In the genomic region with DNA sequence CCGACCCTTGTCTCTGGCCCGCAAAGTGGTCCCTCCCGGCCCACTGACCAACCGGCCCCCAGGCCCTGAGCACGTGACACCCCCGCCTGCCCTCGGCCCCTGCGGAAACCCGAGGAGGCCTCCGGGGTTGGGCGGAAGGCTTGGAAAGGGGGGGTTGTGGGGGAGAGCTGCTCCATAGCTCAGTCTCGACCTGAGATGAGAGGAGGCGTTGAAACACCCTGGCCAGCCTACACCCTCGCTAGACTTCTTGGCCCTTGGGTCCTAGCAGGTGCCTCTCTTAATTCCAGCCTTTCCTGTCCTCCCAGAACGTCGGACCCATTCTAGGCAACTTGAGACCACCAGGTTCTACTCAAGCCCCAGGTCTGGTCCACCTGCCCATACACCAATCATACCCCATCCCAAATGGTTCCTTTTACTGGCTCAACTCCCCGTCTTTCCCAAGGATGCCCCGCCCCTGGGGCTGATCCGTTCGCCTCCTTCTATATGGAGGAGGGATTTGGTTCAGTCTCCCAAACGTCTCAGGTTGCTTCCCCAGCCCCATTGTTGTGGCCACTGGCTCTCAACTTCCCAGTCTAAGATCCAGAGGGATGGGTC, we compare ENCODE assay signal across 8 mouse cellular contexts. TPM values are rescaled to one million over a fixed set of nuclear protein-coding genes. Genes with fewer than 3 reads are reported as not detected.
DNase-seq lines count a peak whose midpoint lies in the region; ATAC-seq and TF ChIP-seq lines count a peak whose summit lies in the region.

A gene (minus strand): TSS at position 45 of the 594 bp plus-strand sequence.

- H3K4me2 ChIP-seq in lung, postnatal 0 days (replicated peaks; ENCODE audit: low read depth, low read length) = peak within 1 kb of the TSS; percentile 90
- peak within 1 kb of the TSS; percentile 61 for H3K4me2 ChIP-seq in stomach, embryonic 16.5 days (ENCODE audit: low read depth, low read length)

- peaks cover 2% of the 10 kb centered on the region for H3K79me3 ChIP-seq in C2C12 (ENCODE audit: low read depth)

- TF ChIP-seq CTCF in C2C12 (IDR thresholded peaks at IDR 0.05; ENCODE audit: control insufficient read depth, insufficient read depth, insufficient read length) = no peak
- TF ChIP-seq CTCF in lung, postnatal 0 days (IDR thresholded peaks at IDR 0.05) = no peak

- H3K27me3 ChIP-seq in C2C12 (ENCODE audit: control insufficient read depth, insufficient read depth, insufficient read length) = no peaks in the 10 kb centered on the region
- peaks cover 15% of the 10 kb centered on the region; the same call in 1 of the 2 replicates for H3K27me3 ChIP-seq in lung, postnatal 0 days (replicated peaks; ENCODE audit: insufficient read depth, low read length)
- H3K27me3 ChIP-seq in stomach, embryonic 16.5 days (ENCODE audit: control insufficient read depth, insufficient read depth, low read length) = peaks cover 27% of the 10 kb centered on the region

- DNase-seq in ZHBTc4 (ENCODE audit: low read depth, low spot score) = peak; percentile 76
- DNase-seq in embryo, embryonic 9.5 days (ENCODE audit: extremely low spot score) = peak; percentile 80
- DNase-seq in heart, adult 9 months (ENCODE audit: low spot score in 2 of 2) = peak; percentile 85 to 89
- peak; percentile 64 for DNase-seq in kidney, adult 9 months
- DNase-seq in lung, postnatal 0 days (ENCODE audit: low spot score) = peak; percentile 62
- no peak for DNase-seq in spleen, postnatal 36 days (ENCODE audit: low spot score in 2 of 2)

- H3K79me2 ChIP-seq in C2C12 (ENCODE audit: control insufficient read depth, insufficient read depth) = peaks cover 7% of the 10 kb centered on the region

- peak; percentile 81 for ATAC-seq in lung, postnatal 0 days
- peak; percentile 61; the same call in 1 of the 2 replicates for ATAC-seq in stomach, embryonic 16.5 days (ENCODE audit: insufficient read depth, low FRiP score)

- 2% methylated on average over 21 of the region's 21 CpGs for WGBS in lung, postnatal 0 days
- 2% methylated on average over 21 of the region's 21 CpGs for WGBS in stomach, embryonic 16.5 days

- peak within 1 kb of the TSS; percentile 56 for H3ac ChIP-seq in C2C12 (ENCODE audit: control insufficient read depth, insufficient read length, low read depth)

- H3K27ac ChIP-seq in lung, postnatal 0 days (ENCODE audit: low read length) = peak within 1 kb of the TSS; percentile 51; the same call in 1 of the 2 replicates
- H3K27ac ChIP-seq in stomach, embryonic 16.5 days (ENCODE audit: low read length) = no peak within 1 kb of the TSS

- no peak for TF ChIP-seq EP300 in lung, postnatal 0 days (IDR thresholded peaks at IDR 0.05)

- H3K36me3 ChIP-seq in C2C12 (ENCODE audit: control insufficient read depth, insufficient read depth) = peaks cover 11% of the 10 kb centered on the region
- no peaks in the 10 kb centered on the region for H3K36me3 ChIP-seq in lung, postnatal 0 days (ENCODE audit: insufficient read depth, low read length)
- no peaks in the 10 kb centered on the region for H3K36me3 ChIP-seq in stomach, embryonic 16.5 days (ENCODE audit: control insufficient read depth, insufficient read depth, low read length)

- peak within 1 kb of the TSS; percentile 34 for H3K9ac ChIP-seq in lung, postnatal 0 days (replicated peaks; ENCODE audit: low read depth)
- H3K9ac ChIP-seq in stomach, embryonic 16.5 days (ENCODE audit: low read length) = peak within 1 kb of the TSS; percentile 59

- no peaks in the 10 kb centered on the region for H3K9me3 ChIP-seq in lung, postnatal 0 days (ENCODE audit: low read length)
- no peaks in the 10 kb centered on the region for H3K9me3 ChIP-seq in stomach, embryonic 16.5 days (replicated peaks; ENCODE audit: control insufficient read depth, low read length)

- H3K4me3 ChIP-seq in C2C12 (ENCODE audit: insufficient read depth, poor library complexity, severe bottlenecking) = peak within 1 kb of the TSS; percentile 55
- peak within 1 kb of the TSS; percentile 53 for H3K4me3 ChIP-seq in lung, postnatal 0 days (ENCODE audit: low read depth, low read length)
- peak within 1 kb of the TSS; percentile 42 for H3K4me3 ChIP-seq in stomach, embryonic 16.5 days (replicated peaks; ENCODE audit: low read length)

- H3K4me1 ChIP-seq in lung, postnatal 0 days (ENCODE audit: insufficient read depth, low read depth, low read length) = peaks cover 7% of the 10 kb centered on the region; the same call in 1 of the 2 replicates
- peaks cover 5% of the 10 kb centered on the region for H3K4me1 ChIP-seq in stomach, embryonic 16.5 days (ENCODE audit: control insufficient read depth, insufficient read depth, low read length)

TF ChIP-seq in C2C12, 6 proteins besides CTCF, POLR2A, EP300 and RAD21:
- TF ChIP-seq USF1 (IDR thresholded peaks at IDR 0.05; ENCODE audit: low read depth) (peak; percentile 93), CEBPB (IDR thresholded peaks at IDR 0.05; ENCODE audit: low read depth) (no peak)

RNA-seq across cellular contexts. Expression of the gene that starts here (rescaled TPM):
- 30.5 TPM for polyA plus RNA-seq in C2C12 (2012; fragmentation: generic; extraction: Trizol)
- polyA plus RNA-seq in lung, postnatal 0 days (2015; fragmentation: Nextera tagmentation; extraction: Ambion mirVana) = 13.0 and 14.4 TPM in 2 replicates
- 3.6 and 6.0 TPM in 2 replicates for polyA plus RNA-seq in stomach, embryonic 16.5 days (2015; fragmentation: Nextera tagmentation; extraction: Ambion mirVana)

Comparison
In these comparisons a context has a peak if more than half of its experiments do, and no peak if none do; other contexts are left out.
1. DNase-seq: peak in ZHBTc4 (single experiment), embryo, embryonic 9.5 days (single experiment), heart, adult 9 months (2 of 2), kidney, adult 9 months (single experiment) and lung, postnatal 0 days (single experiment); none in spleen, postnatal 36 days (0 of 2).
2. Peak in every context shown above with its lines, with median percentiles within 50 percentile points of each other: H3K4me3 ChIP-seq.